Mouse (Mus musculus): ENCODE measurements around the gene Tgtp1. TPM values are rescaled to one million over a fixed set of nuclear protein-coding genes. Genes with fewer than 3 reads are reported as not detected.
A peak's percentile ranks its signal among the peaks of the same experiment; 100 is the strongest.
"Not testable (repeated sequence)": the region's sequence is repeated elsewhere in the genome, so short reads cannot be mapped to it uniquely, and the experiment has no call there.

Tgtp1 gene
- 0.28 TPM in 1 of 2 replicates, not detected in the other for polyA plus RNA-seq (2014; fragmentation: Nextera tagmentation; extraction: Ambion mirVana)

DNA sequence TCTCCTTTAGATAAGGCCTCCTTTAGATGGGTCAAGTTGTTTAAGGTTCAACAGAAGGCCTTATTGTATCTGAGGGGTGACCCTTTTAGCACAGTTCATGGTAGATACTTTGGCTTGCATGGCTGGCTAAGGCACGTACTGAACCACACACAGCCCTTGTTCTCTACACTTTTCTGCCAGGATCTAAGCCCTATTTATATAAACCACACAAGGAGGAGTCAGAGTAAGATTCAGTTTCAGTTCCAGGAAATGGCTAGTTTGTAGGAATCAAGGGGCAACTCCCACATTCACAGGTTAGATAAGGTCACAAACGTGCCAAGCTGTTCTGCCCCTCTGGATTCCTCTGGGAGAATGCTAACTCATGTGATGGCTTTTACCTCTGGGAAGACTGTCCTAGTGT, at the start of gene Tgtp1:
Tgtp1 (minus strand) TSS at position 155 of the 400 bp plus-strand sequence.
- H3K4me2 ChIP-seq; H3K36me3 ChIP-seq (ENCODE audit: insufficient read depth); H3K9ac ChIP-seq; H3K27ac ChIP-seq (ENCODE audit: low read depth); H3K4me1 ChIP-seq (ENCODE audit: insufficient read depth); H3K9me3 ChIP-seq (ENCODE audit: low read depth, low read length); H3K4me3 ChIP-seq (ENCODE audit: low read depth, low read length); H3K27me3 ChIP-seq (ENCODE audit: insufficient read depth, low read length): not testable (repeated sequence)
- peak; percentile 8 for DNase-seq
- peak; percentile 68; the same call in 1 of the 2 replicates for ATAC-seq (ENCODE audit: insufficient read depth)
- 34% methylated on average over 2 of the region's 2 CpGs for WGBS

DNA sequence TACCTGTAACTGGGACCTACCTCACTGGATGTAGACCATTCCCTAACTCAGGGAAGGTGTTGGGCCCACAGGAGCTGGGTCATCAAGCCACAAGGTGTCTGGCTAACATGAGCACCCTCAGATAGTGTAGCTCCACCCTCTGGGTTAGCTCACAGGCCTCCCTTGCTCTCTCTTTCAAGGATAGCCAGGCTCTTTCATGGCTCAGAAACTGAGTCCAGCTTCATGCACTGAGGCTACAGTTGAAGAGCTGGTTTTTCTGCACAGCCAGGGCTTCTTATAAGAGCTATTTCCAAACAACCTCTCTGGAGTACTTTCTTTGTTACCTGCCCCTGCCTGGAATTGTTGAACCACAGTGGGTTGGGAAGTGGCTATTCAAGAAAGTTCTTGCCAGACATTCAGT, 18.1 kb upstream of the Tgtp1 start:
- not testable (repeated sequence) for H3K36me3 ChIP-seq (ENCODE audit: insufficient read depth); DNase-seq; H3K27ac ChIP-seq (ENCODE audit: low read depth); H3K4me1 ChIP-seq (ENCODE audit: insufficient read depth); H3K4me3 ChIP-seq (ENCODE audit: low read depth, low read length); H3K9ac ChIP-seq; H3K27me3 ChIP-seq (ENCODE audit: insufficient read depth, low read length); H3K4me2 ChIP-seq; H3K9me3 ChIP-seq (ENCODE audit: low read depth, low read length)
- peak; percentile 62; the same call in 1 of the 2 replicates for ATAC-seq (ENCODE audit: insufficient read depth)

DNA sequence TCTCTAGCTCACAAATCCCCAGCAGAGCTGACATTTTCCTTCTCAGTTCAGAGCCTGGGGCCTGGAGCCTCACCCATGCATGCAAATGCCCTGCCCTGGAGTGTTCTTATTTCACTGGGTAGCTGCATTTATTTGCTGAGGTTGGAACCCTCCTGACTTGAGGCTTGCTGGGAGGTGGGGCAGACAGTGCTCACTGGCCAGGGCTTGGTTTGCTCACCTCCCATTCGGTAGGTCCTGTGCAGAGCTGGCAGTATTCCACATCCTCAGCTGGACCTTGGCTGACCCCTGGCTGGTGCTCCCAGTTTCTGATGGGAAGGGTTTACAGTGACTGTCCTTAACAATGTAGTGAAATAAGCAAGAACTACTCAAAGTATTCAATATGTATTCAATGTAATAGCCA, 12.8 kb upstream of the Tgtp1 start:
- H3K4me1 ChIP-seq (ENCODE audit: insufficient read depth); H3K36me3 ChIP-seq (ENCODE audit: insufficient read depth); H3K27me3 ChIP-seq (ENCODE audit: insufficient read depth, low read length); H3K4me2 ChIP-seq; H3K9ac ChIP-seq; H3K9me3 ChIP-seq (ENCODE audit: low read depth, low read length); H3K4me3 ChIP-seq (ENCODE audit: low read depth, low read length); H3K27ac ChIP-seq (ENCODE audit: low read depth); DNase-seq; ATAC-seq (ENCODE audit: insufficient read depth): not testable (repeated sequence)
- 15% methylated on average over 1 of the region's 1 CpGs for WGBS

DNA sequence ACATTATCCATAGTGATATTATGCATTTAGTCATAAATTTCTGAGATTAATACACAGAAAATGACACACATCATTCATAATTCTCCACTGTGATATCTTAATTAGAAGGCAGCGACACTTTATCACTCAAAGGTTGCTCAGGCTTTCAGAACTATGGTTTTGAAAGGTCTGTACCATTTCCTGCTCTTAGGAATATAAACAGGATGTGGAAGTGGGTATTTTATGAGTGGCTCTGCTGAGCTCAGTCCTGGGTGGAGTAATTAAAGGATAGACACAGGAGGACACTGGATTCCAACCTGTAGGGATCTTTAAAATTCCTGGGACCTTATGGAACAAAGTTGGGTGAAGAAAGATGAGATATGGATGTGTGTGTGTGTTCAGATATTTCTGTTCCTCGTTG, 12.3 kb upstream of the Tgtp1 start:
- ATAC-seq (ENCODE audit: insufficient read depth): not testable (repeated sequence)

DNA sequence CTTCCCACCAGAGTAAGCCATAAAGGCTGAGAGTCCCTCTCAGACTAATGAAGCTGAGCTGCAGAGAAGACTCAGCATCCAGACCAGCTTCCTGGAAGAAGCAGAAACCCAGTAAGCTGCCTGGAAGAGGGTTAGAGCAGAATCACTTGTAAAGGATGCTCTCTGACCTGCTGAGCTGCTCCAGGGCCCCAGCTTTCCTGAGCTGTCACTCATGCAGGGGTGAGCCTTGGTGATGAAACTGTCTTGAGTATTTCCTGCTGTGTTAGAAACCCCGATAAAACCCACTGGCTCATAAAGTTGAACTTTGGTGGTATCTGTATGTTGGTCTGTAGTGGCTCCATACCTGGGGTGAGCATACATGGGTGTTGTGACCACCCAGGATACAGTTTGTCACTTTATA, 6.4 kb upstream of the Tgtp1 start:
- H3K27ac ChIP-seq (ENCODE audit: low read depth); H3K9ac ChIP-seq; H3K4me2 ChIP-seq; H3K36me3 ChIP-seq (ENCODE audit: insufficient read depth); H3K27me3 ChIP-seq (ENCODE audit: insufficient read depth, low read length); ATAC-seq (ENCODE audit: insufficient read depth); H3K4me3 ChIP-seq (ENCODE audit: low read depth, low read length); H3K4me1 ChIP-seq (ENCODE audit: insufficient read depth); H3K9me3 ChIP-seq (ENCODE audit: low read depth, low read length); DNase-seq: not testable (repeated sequence)
- 39% methylated on average over 1 of the region's 1 CpGs for WGBS

More for the DNA sequence above, 12.3 kb upstream of the Tgtp1 start:
- not testable (repeated sequence) for H3K4me2 ChIP-seq; H3K9me3 ChIP-seq (ENCODE audit: low read depth, low read length); H3K27me3 ChIP-seq (ENCODE audit: insufficient read depth, low read length); H3K4me3 ChIP-seq (ENCODE audit: low read depth, low read length); H3K27ac ChIP-seq (ENCODE audit: low read depth); H3K36me3 ChIP-seq (ENCODE audit: insufficient read depth); DNase-seq; H3K4me1 ChIP-seq (ENCODE audit: insufficient read depth); H3K9ac ChIP-seq
- WGBS: 41% methylated on average over 2 of the region's 2 CpGs

DNA sequence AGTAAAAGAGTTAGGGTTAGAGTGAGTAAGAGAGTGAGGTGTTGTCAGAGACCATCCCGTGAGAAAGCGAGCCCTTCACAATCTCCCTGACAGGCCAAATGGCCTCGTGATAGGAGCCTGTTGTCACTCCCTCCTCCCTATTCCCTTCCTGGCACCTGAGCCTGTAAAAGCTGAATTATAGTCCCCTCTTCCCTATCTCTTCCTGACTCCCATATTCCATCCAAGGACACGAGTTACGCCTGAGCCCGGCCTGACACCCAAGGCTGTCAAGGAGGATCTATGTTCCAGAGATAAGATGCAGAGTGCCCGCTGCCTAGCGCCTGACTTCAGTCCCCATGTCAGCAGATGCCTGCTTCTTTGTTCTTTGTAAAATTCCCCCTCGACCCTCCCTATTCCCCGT, 676 bp downstream of the Tgtp1 start:
- not testable (repeated sequence) for H3K4me2 ChIP-seq; H3K4me3 ChIP-seq (ENCODE audit: low read depth, low read length); H3K27ac ChIP-seq (ENCODE audit: low read depth); DNase-seq; H3K27me3 ChIP-seq (ENCODE audit: insufficient read depth, low read length); H3K4me1 ChIP-seq (ENCODE audit: insufficient read depth); H3K36me3 ChIP-seq (ENCODE audit: insufficient read depth); ATAC-seq (ENCODE audit: insufficient read depth); H3K9ac ChIP-seq; H3K9me3 ChIP-seq (ENCODE audit: low read depth, low read length)
- WGBS: 20% methylated on average over 10 of the region's 10 CpGs

DNA sequence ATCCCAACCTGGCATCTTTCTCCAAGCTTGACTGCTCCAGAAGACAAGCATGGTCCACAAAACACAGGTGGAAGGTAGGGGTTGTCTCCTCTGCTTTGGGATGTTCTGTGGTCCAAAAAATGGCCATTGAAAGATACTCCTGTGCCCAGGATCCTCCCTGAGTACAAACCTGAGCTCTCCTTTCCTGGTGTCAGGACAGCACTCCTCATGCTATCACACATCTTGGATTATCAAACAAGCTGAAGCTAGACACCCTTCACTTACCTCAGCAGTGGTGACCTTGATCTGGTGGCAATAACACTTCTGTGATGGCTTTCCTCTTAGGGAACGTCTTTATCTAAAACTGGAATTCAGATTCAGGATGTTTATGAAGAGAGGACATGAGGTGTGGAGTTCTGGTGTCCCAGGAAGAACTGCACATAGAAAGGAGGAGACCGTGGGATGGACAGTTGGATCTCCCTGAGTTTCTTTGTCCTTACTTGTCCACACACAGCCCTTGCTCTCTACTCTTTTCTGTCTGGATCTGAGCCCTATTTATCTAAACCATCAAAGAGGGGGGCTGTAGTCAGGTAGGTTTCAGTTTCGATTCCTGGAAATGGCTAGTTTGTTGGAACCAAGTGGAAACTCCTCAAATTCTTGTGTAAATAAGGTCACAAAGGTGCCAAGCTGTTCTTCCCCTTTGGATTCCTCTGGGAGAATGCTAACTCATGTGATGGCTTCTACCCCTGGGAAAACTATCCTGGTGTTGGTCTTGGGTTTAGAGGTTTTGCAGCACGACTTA, 2.0 kb downstream of the Tgtp1 start, which contains the start of gene Gm12185:
Gm12185 (minus strand) TSS at position 487 of the 781 bp plus-strand sequence.
- WGBS: 37% methylated on average over 4 of the region's 4 CpGs
- H3K9me3 ChIP-seq (ENCODE audit: low read depth, low read length); ATAC-seq (ENCODE audit: insufficient read depth); H3K27me3 ChIP-seq (ENCODE audit: insufficient read depth, low read length); H3K4me2 ChIP-seq; H3K9ac ChIP-seq; H3K4me3 ChIP-seq (ENCODE audit: low read depth, low read length); H3K4me1 ChIP-seq (ENCODE audit: insufficient read depth); H3K27ac ChIP-seq (ENCODE audit: low read depth); H3K36me3 ChIP-seq (ENCODE audit: insufficient read depth): not testable (repeated sequence)
- DNase-seq: peak; percentile 8

DNA sequence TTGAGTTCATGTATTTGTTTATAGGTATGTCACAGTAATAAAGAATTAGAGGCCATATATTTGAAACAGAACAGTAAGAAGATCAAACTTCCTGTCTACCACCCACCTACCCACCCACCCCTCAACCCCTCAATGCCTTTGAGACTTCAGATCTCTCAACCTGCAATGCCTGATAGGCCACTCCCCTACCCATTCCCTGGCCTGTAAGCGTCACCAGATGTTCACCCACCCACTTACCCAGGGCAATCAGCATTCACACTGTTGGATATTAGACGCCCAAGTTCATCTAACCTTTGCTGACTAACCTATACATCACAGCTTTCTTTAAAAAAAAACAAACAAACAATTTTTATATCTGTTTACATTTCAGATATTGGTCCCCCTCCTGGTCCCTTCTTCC, 4.0 kb downstream of the Tgtp1 start:
- H3K4me2 ChIP-seq; H3K9me3 ChIP-seq (ENCODE audit: low read depth, low read length); H3K4me3 ChIP-seq (ENCODE audit: low read depth, low read length); DNase-seq; H3K9ac ChIP-seq; H3K36me3 ChIP-seq (ENCODE audit: insufficient read depth); H3K27me3 ChIP-seq (ENCODE audit: insufficient read depth, low read length); ATAC-seq (ENCODE audit: insufficient read depth); H3K4me1 ChIP-seq (ENCODE audit: insufficient read depth); H3K27ac ChIP-seq (ENCODE audit: low read depth): not testable (repeated sequence)
- WGBS: 54% methylated on average over 2 of the region's 2 CpGs

DNA sequence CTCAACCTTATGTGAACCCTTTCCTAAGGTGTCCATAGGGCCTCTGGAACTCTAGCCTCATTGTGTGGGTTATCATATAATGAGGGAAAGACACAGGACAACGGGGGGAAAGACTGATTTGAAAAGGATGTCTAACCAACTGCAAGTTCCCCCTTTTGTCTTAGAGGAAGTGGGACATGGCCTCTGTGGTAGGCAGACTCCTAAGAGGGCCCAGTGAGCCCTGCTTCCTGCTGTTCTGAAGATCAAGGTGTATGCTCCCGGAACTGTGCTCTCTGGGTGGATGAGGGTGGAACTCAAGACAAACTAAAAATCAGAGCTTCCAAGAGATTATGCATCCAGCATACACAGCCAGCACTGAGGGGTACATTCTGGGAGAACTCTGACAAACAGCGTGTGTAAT, 5.8 kb downstream of the Tgtp1 start:
- DNase-seq; H3K36me3 ChIP-seq (ENCODE audit: insufficient read depth); H3K27me3 ChIP-seq (ENCODE audit: insufficient read depth, low read length); H3K9me3 ChIP-seq (ENCODE audit: low read depth, low read length); H3K4me2 ChIP-seq; H3K27ac ChIP-seq (ENCODE audit: low read depth); H3K4me1 ChIP-seq (ENCODE audit: insufficient read depth); ATAC-seq (ENCODE audit: insufficient read depth); H3K9ac ChIP-seq; H3K4me3 ChIP-seq (ENCODE audit: low read depth, low read length): not testable (repeated sequence)
- WGBS: 76% methylated on average over 2 of the region's 3 CpGs

DNA sequence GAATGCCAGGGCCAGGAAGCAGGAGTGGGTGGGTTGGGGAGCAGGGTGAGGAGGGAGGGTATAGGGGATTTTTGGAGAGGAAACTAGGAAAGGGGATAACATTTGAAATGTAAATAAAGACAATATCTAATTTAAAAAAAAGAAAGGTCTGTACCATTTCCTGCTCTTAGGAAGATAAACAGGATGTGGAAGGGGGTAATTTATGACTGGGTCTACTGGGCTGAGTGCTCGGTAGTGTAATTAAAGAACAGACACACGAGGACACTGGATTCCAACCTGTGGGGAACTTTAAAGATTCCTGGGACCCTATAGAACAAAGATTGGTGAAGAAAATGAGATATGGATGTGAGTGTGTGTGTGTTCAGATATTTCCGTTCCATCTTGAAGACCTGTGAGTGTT, 11.1 kb downstream of the Tgtp1 start:
- WGBS: no CpG with 5 or more reads among the region's 3 CpGs

DNA sequence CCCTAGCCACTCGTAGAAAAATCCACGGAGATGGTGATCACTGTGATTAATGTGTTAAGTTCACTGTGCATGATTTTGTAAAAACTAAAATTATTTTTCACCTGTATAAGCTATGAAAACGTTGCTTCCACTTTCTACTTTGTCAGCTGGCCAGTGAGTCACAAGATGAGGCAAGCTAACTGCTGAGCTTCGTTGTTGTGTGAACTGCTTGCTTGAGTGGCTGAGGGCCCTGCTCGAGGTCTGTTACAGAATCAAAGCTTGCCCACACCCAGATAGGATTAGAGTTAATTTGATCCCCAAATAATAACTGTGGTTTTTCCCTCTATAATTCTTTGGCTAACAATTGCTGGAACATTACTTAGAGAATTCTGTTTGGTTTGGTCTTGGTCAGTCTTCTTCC, 13.9 kb downstream of the Tgtp1 start:
- H3K27ac ChIP-seq (ENCODE audit: low read depth); H3K4me1 ChIP-seq (ENCODE audit: insufficient read depth); ATAC-seq (ENCODE audit: insufficient read depth); DNase-seq; H3K9ac ChIP-seq; H3K4me3 ChIP-seq (ENCODE audit: low read depth, low read length); H3K4me2 ChIP-seq; H3K36me3 ChIP-seq (ENCODE audit: insufficient read depth); H3K9me3 ChIP-seq (ENCODE audit: low read depth, low read length); H3K27me3 ChIP-seq (ENCODE audit: insufficient read depth, low read length): not testable (repeated sequence)
- WGBS: no CpG with 5 or more reads among the region's 5 CpGs

More for the DNA sequence above, 11.1 kb downstream of the Tgtp1 start:
- not testable (repeated sequence) for H3K4me3 ChIP-seq (ENCODE audit: low read depth, low read length); ATAC-seq (ENCODE audit: insufficient read depth); H3K4me1 ChIP-seq (ENCODE audit: insufficient read depth); DNase-seq; H3K4me2 ChIP-seq; H3K9me3 ChIP-seq (ENCODE audit: low read depth, low read length); H3K36me3 ChIP-seq (ENCODE audit: insufficient read depth); H3K27me3 ChIP-seq (ENCODE audit: insufficient read depth, low read length); H3K9ac ChIP-seq; H3K27ac ChIP-seq (ENCODE audit: low read depth)
